7 mouse cellular contexts compared by ENCODE assay signal in genomic region chr5:115203735-115204561, GRCm38 (mm10). TPM values are rescaled to one million over a fixed set of nuclear protein-coding genes. Genes with fewer than 3 reads are reported as not detected.
A peak's percentile ranks its signal among the peaks of the same experiment; 100 is the strongest.
DNase-seq lines count a peak whose midpoint lies in the region; ATAC-seq and TF ChIP-seq lines count a peak whose summit lies in the region.

No protein-coding gene starts in this region.

- H3K9me3 ChIP-seq in ES-E14 (ENCODE audit: control insufficient read depth, insufficient read depth, low read depth, low read length), result no peaks in the 10 kb centered on the region
- H3K9me3 ChIP-seq in heart, embryonic 11.5 days (replicated peaks; ENCODE audit: control insufficient read depth, low read length), result no peaks in the 10 kb centered on the region
- no peaks in the 10 kb centered on the region for H3K9me3 ChIP-seq in midbrain, embryonic 15.5 days

- no peak for TF ChIP-seq CTCF in brain, embryonic 14.5 days (IDR thresholded peaks at IDR 0.05; ENCODE audit: borderline replicate concordance, extremely low read depth, insufficient read depth, insufficient read length)

- in situ Hi-C loops in ES-E14 (cut with MboI; ENCODE audit: low sequenced_read_pairs in 2 of 2, unreplicated experiment in 2 of 2), result no loop called here

- H3K4me1 ChIP-seq in ES-E14 (ENCODE audit: control insufficient read depth in 2 of 2, insufficient read depth in 2 of 2, low read length in 2 of 2, poor library complexity in 1 of 2), result peaks cover 7 to 15% of the 10 kb centered on the region in 2 experiments; a peak in 3 of 4 replicates
- peaks cover 10% of the 10 kb centered on the region for H3K4me1 ChIP-seq in heart, embryonic 11.5 days (ENCODE audit: control insufficient read depth, insufficient read depth, low read length)
- peaks cover 19% of the 10 kb centered on the region for H3K4me1 ChIP-seq in midbrain, embryonic 15.5 days

- H3K9ac ChIP-seq in ES-E14 (ENCODE audit: insufficient read depth, low read depth, low read length, poor library complexity, severe bottlenecking), result peak overlapping the region; percentile 41; the same call in 1 of the 2 replicates
- peak overlapping the region; percentile 56; the same call in 1 of the 2 replicates for H3K9ac ChIP-seq in heart, embryonic 11.5 days (ENCODE audit: low read depth, low read length)
- peak overlapping the region; percentile 23; the same call in 1 of the 2 replicates for H3K9ac ChIP-seq in midbrain, embryonic 15.5 days

- 19% methylated on average over 23 of the region's 23 CpGs for WGBS in heart, embryonic 11.5 days (ENCODE audit: insufficient replicate concordance)
- 12% methylated on average over 23 of the region's 23 CpGs for WGBS in midbrain, embryonic 15.5 days

- no peak for TF ChIP-seq POLR2A in brain, embryonic 14.5 days (IDR thresholded peaks at IDR 0.05; ENCODE audit: borderline replicate concordance, extremely low read depth, insufficient read depth, insufficient read length, poor library complexity, severe bottlenecking)

- ATAC-seq in heart, embryonic 11.5 days (replicated peaks; ENCODE audit: insufficient number of reproducible peaks, low FRiP score, low TSS enrichment), result no peak
- peak; percentile 50; the same call in 1 of the 2 replicates for ATAC-seq in midbrain, embryonic 15.5 days (replicated peaks)

- DNase-seq in ES-E14 (ENCODE audit: low read depth, low spot score), result peak; percentile 75
- peak; percentile 80 for DNase-seq in brain, embryonic 14.5 days (ENCODE audit: low read depth)
- DNase-seq in kidney, postnatal 25 days, result peak; percentile 19 to 26
- DNase-seq in urinary bladder, adult 2 months (ENCODE audit: low spot score), result no peak
- DNase-seq in thymus, postnatal 4 days, result no peak

- peak overlapping the region; percentile 66 for H3K4me2 ChIP-seq in heart, embryonic 11.5 days
- H3K4me2 ChIP-seq in midbrain, embryonic 15.5 days, result peak overlapping the region; percentile 48

- peak overlapping the region; percentile 34 for H3K27ac ChIP-seq in ES-E14 (ENCODE audit: insufficient read depth, low read depth, low read length, poor library complexity, severe bottlenecking)
- H3K27ac ChIP-seq in heart, embryonic 11.5 days (ENCODE audit: low read depth, low read length), result no peak overlapping the region
- H3K27ac ChIP-seq in midbrain, embryonic 15.5 days, result peak overlapping the region; percentile 39; the same call in 1 of the 2 replicates

- H3K4me3 ChIP-seq in ES-E14 (ENCODE audit: insufficient read depth in 1 of 2, low read depth in 1 of 2, low read length in 2 of 2, poor library complexity in 1 of 2, severe bottlenecking in 1 of 2), result peak overlapping the region; percentile 6 to 45
- peak overlapping the region; percentile 36 for H3K4me3 ChIP-seq in heart, embryonic 11.5 days (ENCODE audit: low read depth, low read length)
- H3K4me3 ChIP-seq in midbrain, embryonic 15.5 days, result peak overlapping the region; percentile 15; the same call in 1 of the 2 replicates

- no peaks in the 10 kb centered on the region for H3K36me3 ChIP-seq in ES-E14 (ENCODE audit: control insufficient read depth, insufficient read depth, low read length, poor library complexity, severe bottlenecking)
- H3K36me3 ChIP-seq in heart, embryonic 11.5 days (ENCODE audit: control insufficient read depth, insufficient read depth, low read length), result no peaks in the 10 kb centered on the region
- H3K36me3 ChIP-seq in midbrain, embryonic 15.5 days (replicated peaks), result no peaks in the 10 kb centered on the region

- peaks cover 12% of the 10 kb centered on the region for H3K27me3 ChIP-seq in heart, embryonic 11.5 days (ENCODE audit: control insufficient read depth, insufficient read depth, low read length)
- H3K27me3 ChIP-seq in midbrain, embryonic 15.5 days (replicated peaks), result 0 out of 2 replicates have a peak, but pooled peaks cover 5% of the 10 kb centered on the region

TF ChIP-seq in ES-E14, 5 proteins besides CTCF, POLR2A, EP300 and RAD21:
- TF ChIP-seq HCFC1 (IDR thresholded peaks at IDR 0.05; ENCODE audit: borderline replicate concordance, insufficient read depth, low read length) (no peak), ZNF384 (IDR thresholded peaks at IDR 0.05; ENCODE audit: low read depth, low read length) (peak; percentile 98)

RNA-seq across cellular contexts. Expression of gene Cabp1, which starts 9.8 kb away (rescaled TPM):
- total RNA-seq in ES-E14 (2012; rRNA removed), result 14.9 and 25.2 TPM in 2 replicates
- polyA plus RNA-seq in brain, embryonic 14.5 days (2012; rRNA removed), result 28.6 and 32.9 TPM in 2 replicates
- 0.63 and 1.3 TPM in 2 replicates for polyA plus RNA-seq in heart, embryonic 11.5 days (2014; fragmentation: Nextera tagmentation; extraction: Ambion mirVana)
- 5.2 and 6.0 TPM in 2 replicates for polyA plus RNA-seq in midbrain, embryonic 15.5 days (2015; fragmentation: Nextera tagmentation; extraction: Ambion mirVana)
- polyA plus RNA-seq in urinary bladder, adult 2 months (2012; rRNA removed), result 3.6 and 3.9 TPM in 2 replicates

RNA-seq across cellular contexts. Expression of gene Pop5, which starts 31.7 kb away (rescaled TPM):
- 155 and 174 TPM in 2 replicates for total RNA-seq in ES-E14 (2012; rRNA removed)
- 57.0 and 82.5 TPM in 2 replicates for polyA plus RNA-seq in brain, embryonic 14.5 days (2012; rRNA removed)
- polyA plus RNA-seq in heart, embryonic 11.5 days (2014; fragmentation: Nextera tagmentation; extraction: Ambion mirVana), result 86.9 and 90.6 TPM in 2 replicates
- polyA plus RNA-seq in midbrain, embryonic 15.5 days (2015; fragmentation: Nextera tagmentation; extraction: Ambion mirVana), result 93.6 and 94.4 TPM in 2 replicates
- 52.7 and 63.5 TPM in 2 replicates for polyA plus RNA-seq in urinary bladder, adult 2 months (2012; rRNA removed)

RNA-seq across cellular contexts. Expression of gene Mlec, which starts 46.0 kb away (rescaled TPM):
- total RNA-seq in ES-E14 (2012; rRNA removed), result 191 and 272 TPM in 2 replicates
- 63.6 and 80.4 TPM in 2 replicates for polyA plus RNA-seq in brain, embryonic 14.5 days (2012; rRNA removed)
- polyA plus RNA-seq in heart, embryonic 11.5 days (2014; fragmentation: Nextera tagmentation; extraction: Ambion mirVana), result 68.9 and 77.8 TPM in 2 replicates
- polyA plus RNA-seq in midbrain, embryonic 15.5 days (2015; fragmentation: Nextera tagmentation; extraction: Ambion mirVana), result 28.9 and 29.8 TPM in 2 replicates
- 82.1 and 95.2 TPM in 2 replicates for polyA plus RNA-seq in urinary bladder, adult 2 months (2012; rRNA removed)

Comparison
In these comparisons a context has a peak if more than half of its experiments do, and no peak if none do; other contexts are left out.
1. DNase-seq: peak in ES-E14 (single experiment), brain, embryonic 14.5 days (single experiment) and kidney, postnatal 25 days (2 of 2); none in urinary bladder, adult 2 months (single experiment) and thymus, postnatal 4 days (single experiment).
2. Peak in every context shown above with its lines, with median percentiles within 50 percentile points of each other: H3K4me3 ChIP-seq and H3K9ac ChIP-seq.